Mouse (Mus musculus) liver, adult 2 months (tissue): ENCODE measurements around the gene Adk.

Source experiments
- CTCF ChIP-seq: fragments of 200-500 bp; IDR thresholded peaks from 2 replicates; pipeline ENCODE4 v1.5.1; 2011; ENCODE audit warnings: low read depth, low read length, control low read depth
- POLR2A ChIP-seq: fragments of 200-500 bp; IDR thresholded peaks from 2 replicates; pipeline ENCODE4 v1.6.1; 2011; ENCODE audit warnings: low read length, control low read depth; ENCODE audit not compliant: insufficient read depth; ENCODE audit errors: extremely low read depth

DNA sequence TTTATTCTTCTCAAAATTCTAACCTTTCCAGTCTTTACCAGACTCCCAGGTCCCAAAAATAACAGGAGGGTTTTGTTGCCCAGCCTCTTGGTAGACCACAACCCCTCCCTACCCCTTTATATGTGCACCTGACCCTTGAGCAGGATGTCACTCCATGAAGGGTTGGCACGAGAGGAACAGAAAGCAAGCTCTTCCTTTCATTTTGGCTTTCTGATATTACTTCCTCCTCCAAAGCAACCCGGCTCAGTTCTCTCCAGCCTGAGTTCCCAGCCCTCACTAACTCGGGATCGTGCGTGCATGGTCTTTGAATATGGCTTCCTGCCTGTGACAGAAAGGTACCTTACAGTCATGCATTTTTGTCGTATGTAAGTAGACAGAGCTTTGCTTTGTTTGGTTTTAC lies 142.0 kb downstream of the Adk start:
- TF ChIP-seq POLR2A (no peak), CTCF (no peak)
